Mouse (Mus musculus) lung, postnatal 0 days (tissue): Measurements from ENCODE around the gene Stpg1.

Experiments
- CTCF ChIP-seq: IDR thresholded peaks from 2 replicates; pipeline ENCODE4 v1.5.1; 2016; ENCODE audit warnings: antibody characterized with exemption, mild to moderate bottlenecking
- EP300 ChIP-seq: IDR thresholded peaks from 2 replicates; pipeline ENCODE4 v1.6.1; 2016; ENCODE audit warnings: antibody characterized with exemption, mild to moderate bottlenecking, control low read depth

- no peak for TF ChIP-seq CTCF
- no peak for TF ChIP-seq EP300
These were observed 74.6 kb downstream of the Stpg1 start for GRCm38 (mm10) chr4:135569201-135569600.
